Mouse (Mus musculus): ENCODE data around the gene Rrbp1. TPM values are rescaled to one million over a fixed set of nuclear protein-coding genes. Genes with fewer than 3 reads are reported as not detected.

Rrbp1 gene
- polyA plus RNA-seq, 1 experiment from 2014 or later, result 18.1 TPM

DNA sequence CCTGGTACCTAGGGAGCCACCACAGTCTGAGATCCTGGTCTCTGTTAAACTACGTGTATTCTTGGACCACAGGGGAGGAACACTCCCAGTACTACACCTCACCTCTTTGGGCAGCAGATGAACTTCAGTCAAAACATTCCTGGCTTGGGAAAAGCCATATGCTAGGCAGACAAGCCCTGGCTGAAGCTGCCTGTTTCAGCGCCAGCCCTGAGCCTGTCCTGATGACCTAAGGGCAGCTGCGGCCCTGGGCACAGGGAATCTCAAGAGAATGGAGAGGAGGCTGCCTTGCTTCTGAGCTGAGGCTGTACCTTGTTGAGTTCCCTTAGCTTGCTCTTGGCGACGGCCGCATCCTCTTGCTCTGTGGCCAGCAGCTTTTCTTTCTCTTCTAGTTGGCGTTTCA is 37.9 kb downstream of the Rrbp1 start:
- Histone ChIP-seq H3K4me3 (no peak overlapping the region), H3K27ac (replicated peaks) (no peak overlapping the region), H3K4me1 (no peaks in the 10 kb centered on the region), H3K4me2 (replicated peaks) (no peak overlapping the region), H3K9me3 (no peaks in the 10 kb centered on the region), H3K9ac (replicated peaks) (no peak overlapping the region), H3K36me3 (no peaks in the 10 kb centered on the region; the same call in 1 of the 2 replicates), H3K27me3 (no peaks in the 10 kb centered on the region)
- no peak for ATAC-seq (replicated peaks)
- WGBS, result 96% methylated on average over 7 of the region's 7 CpGs

DNA sequence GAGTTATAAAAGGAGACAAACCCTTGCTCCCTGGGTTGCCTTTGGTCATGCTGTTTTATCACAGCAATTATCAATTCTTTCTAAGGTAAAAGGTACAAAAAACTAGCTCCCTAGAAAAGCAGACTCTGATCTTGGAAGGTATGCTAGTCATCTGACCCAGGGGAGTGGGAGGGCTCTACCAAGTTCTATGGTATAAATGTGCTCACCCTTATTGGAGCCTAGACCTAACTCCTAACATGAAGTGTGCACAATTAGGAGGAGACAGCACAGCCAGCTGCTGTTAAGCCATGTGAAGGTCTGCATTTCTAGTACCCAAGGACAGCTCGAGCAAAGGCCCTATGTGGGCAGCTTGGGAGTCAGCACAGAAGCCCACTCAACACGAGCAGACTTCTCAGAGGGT is 39.2 kb downstream of the Rrbp1 start:
- H3K4me3 ChIP-seq, result no peak overlapping the region
- no peaks in the 10 kb centered on the region for H3K9me3 ChIP-seq
- 75% methylated on average over 2 of the region's 2 CpGs for WGBS
- peaks cover 2% of the 10 kb centered on the region; the same call in 1 of the 2 replicates for H3K36me3 ChIP-seq
- H3K27me3 ChIP-seq, result no peaks in the 10 kb centered on the region
- H3K27ac ChIP-seq (replicated peaks), result no peak overlapping the region
- ATAC-seq (replicated peaks), result no peak
- no peak overlapping the region for H3K4me2 ChIP-seq (replicated peaks)
- no peaks in the 10 kb centered on the region for H3K4me1 ChIP-seq
- H3K9ac ChIP-seq (replicated peaks), result no peak overlapping the region

DNA sequence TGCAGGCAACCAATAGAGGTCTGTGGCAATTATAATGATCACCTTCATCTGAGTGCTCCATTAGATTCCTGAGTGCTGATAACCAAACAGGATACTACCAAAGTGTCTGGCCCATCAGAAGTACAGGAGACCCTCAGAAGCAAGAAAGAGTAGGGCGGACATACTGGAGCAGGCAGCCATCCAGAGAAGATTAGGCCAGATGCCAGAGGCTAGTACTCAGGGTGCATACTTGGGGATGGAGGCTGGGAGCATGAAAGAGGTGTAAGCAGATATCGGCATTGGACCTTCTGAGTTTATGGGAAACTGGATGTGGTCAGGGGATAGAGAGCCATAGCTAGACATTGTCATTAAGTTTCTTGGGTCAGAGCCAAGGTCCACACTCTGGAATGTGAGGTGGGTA is 40.2 kb downstream of the Rrbp1 start:
- no peak overlapping the region for H3K9ac ChIP-seq (replicated peaks)

DNA sequence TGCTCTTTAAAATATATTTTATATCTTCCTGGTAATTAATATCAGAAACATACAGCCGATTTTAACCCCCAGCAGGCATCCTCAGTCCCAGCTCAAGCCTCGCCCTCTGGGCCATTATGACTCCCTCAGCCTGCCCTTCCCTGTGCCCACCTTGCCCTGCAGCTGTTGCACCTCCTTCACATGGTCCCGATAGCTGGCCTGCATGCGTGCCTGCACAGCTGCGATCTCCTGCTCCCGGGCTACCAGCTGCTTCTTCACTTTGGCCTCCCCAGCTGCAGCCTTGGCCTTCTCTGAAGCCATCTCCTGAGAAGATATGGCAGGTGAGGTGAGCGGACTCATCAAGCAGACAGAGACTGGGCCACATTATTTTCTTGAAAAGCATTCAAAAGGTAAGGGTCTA is 41.8 kb downstream of the Rrbp1 start:
- H3K9me3 ChIP-seq, result no peaks in the 10 kb centered on the region
- 92% methylated on average over 7 of the region's 7 CpGs for WGBS

More for the DNA sequence above, 40.2 kb downstream of the Rrbp1 start:
- H3K27me3 ChIP-seq, result no peaks in the 10 kb centered on the region
- H3K4me3 ChIP-seq, result no peak overlapping the region
- peaks cover 7% of the 10 kb centered on the region; the same call in 1 of the 2 replicates for H3K36me3 ChIP-seq
- ATAC-seq (replicated peaks), result no peak
- H3K4me2 ChIP-seq (replicated peaks), result no peak overlapping the region
- no peak overlapping the region for H3K27ac ChIP-seq (replicated peaks)
- 90% methylated on average over 2 of the region's 2 CpGs for WGBS
- H3K9me3 ChIP-seq, result no peaks in the 10 kb centered on the region
- H3K4me1 ChIP-seq, result no peaks in the 10 kb centered on the region

GRCm38 (mm10) chr2:143963318-143963717 is 47.7 kb downstream of the Rrbp1 start:
- no peak for ATAC-seq (replicated peaks)
- Histone ChIP-seq H3K27me3 (no peaks in the 10 kb centered on the region), H3K4me1 (no peaks in the 10 kb centered on the region), H3K4me3 (no peak overlapping the region), H3K9ac (replicated peaks) (no peak overlapping the region), H3K36me3 (peaks cover 18% of the 10 kb centered on the region; the same call in 1 of the 2 replicates), H3K27ac (replicated peaks) (no peak overlapping the region), H3K9me3 (no peaks in the 10 kb centered on the region; the same call in 1 of the 2 replicates), H3K4me2 (replicated peaks) (no peak overlapping the region)
- 100% methylated on average over 1 of the region's 1 CpGs for WGBS

More for the DNA sequence above, 41.8 kb downstream of the Rrbp1 start:
- Histone ChIP-seq H3K4me3 (no peak overlapping the region), H3K9ac (replicated peaks) (no peak overlapping the region), H3K27ac (replicated peaks) (no peak overlapping the region), H3K36me3 (peaks cover 7% of the 10 kb centered on the region; the same call in 1 of the 2 replicates), H3K4me1 (no peaks in the 10 kb centered on the region), H3K4me2 (replicated peaks) (no peak overlapping the region), H3K27me3 (no peaks in the 10 kb centered on the region)
- no peak for ATAC-seq (replicated peaks)

DNA sequence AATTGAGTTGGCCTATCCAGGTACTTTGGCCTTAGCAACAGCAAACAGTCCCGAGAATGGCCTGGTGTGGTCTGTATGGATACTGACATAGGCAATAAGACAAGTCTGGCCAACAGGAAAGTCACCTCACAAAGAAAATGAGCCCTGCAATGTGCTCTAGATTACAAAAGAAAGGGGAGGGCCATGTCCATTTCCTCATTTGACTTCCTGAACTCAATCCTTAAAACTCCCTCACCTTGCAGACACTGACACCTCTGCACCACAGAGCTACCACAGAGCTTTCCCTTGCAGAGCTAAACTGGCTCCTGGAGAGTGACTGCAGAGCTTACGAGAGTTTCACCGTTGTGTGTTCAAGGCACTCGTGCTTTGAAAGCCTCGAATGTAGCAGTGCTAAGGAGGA is 48.9 kb downstream of the Rrbp1 start:
- H3K9ac ChIP-seq (replicated peaks), result no peak overlapping the region
- ATAC-seq (replicated peaks), result no peak
- H3K4me2 ChIP-seq (replicated peaks), result no peak overlapping the region
- no peaks in the 10 kb centered on the region; the same call in 1 of the 2 replicates for H3K9me3 ChIP-seq
- no peak overlapping the region for H3K4me3 ChIP-seq
- H3K36me3 ChIP-seq, result peaks cover 29% of the 10 kb centered on the region; the same call in 1 of the 2 replicates
- no peaks in the 10 kb centered on the region for H3K4me1 ChIP-seq
- 96% methylated on average over 5 of the region's 5 CpGs for WGBS
- H3K27ac ChIP-seq (replicated peaks), result no peak overlapping the region
- no peaks in the 10 kb centered on the region for H3K27me3 ChIP-seq

DNA sequence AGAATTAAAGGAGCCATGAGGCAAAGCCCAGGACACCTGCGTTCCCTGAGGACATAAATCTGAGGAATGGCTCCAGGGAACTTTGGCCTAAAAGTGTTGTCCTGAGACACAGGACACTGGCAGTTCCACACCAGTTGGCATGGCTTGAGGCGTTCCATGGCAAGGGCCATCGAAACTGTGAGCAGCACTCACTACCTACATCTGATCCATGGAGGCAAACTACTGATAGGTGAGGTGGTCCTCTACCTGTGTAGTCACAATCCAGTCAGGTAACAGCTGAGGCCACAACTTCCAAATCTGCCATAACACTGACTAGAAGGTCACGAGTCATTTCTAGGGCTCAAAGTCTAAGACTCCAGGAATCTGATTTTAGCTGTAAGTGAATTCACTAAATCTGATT is 55.3 kb downstream of the Rrbp1 start:
- peaks cover 61% of the 10 kb centered on the region for H3K36me3 ChIP-seq
- no peak overlapping the region for H3K4me3 ChIP-seq
- no peak overlapping the region for H3K4me2 ChIP-seq (replicated peaks)
- H3K9me3 ChIP-seq, result no peaks in the 10 kb centered on the region; the same call in 1 of the 2 replicates
- no peaks in the 10 kb centered on the region for H3K4me1 ChIP-seq
- 97% methylated on average over 4 of the region's 4 CpGs for WGBS
- H3K27ac ChIP-seq (replicated peaks), result no peak overlapping the region
- ATAC-seq (replicated peaks), result no peak
- no peak overlapping the region for H3K9ac ChIP-seq (replicated peaks)
- H3K27me3 ChIP-seq, result no peaks in the 10 kb centered on the region

- Histone ChIP-seq H3K4me2 (replicated peaks) (no peak overlapping the region), H3K9me3 (no peaks in the 10 kb centered on the region; the same call in 1 of the 2 replicates), H3K9ac (replicated peaks) (no peak overlapping the region), H3K27me3 (no peaks in the 10 kb centered on the region), H3K36me3 (peaks cover 61% of the 10 kb centered on the region), H3K4me3 (no peak overlapping the region), H3K4me1 (no peaks in the 10 kb centered on the region), H3K27ac (replicated peaks) (no peak overlapping the region)
- ATAC-seq (replicated peaks), result no peak
- 91% methylated on average over 4 of the region's 4 CpGs for WGBS
Measured at GRCm38 (mm10) chr2:143955004-143955403, 56.1 kb downstream of the Rrbp1 start.

DNA sequence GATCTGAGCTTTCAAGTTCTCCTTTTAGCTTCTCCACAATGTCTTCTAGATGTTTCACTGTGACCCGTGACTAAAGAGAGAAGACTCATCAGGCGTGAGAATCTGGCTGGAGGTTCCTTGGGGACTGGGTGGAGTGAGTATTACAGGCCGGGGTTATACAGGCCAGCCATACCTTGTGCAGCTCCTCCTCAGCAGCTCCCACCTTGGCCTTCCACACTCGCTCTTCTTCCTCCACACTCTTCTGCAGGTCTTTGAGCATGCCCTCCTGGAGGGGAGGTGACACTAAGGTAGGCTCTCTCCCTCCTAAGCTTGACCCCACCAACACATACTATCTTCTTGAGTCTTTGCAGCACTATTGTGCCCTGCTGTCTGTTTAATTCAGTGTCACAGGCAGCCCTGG is 57.1 kb downstream of the Rrbp1 start:
- Histone ChIP-seq H3K4me1 (no peaks in the 10 kb centered on the region), H3K36me3 (peaks cover 64% of the 10 kb centered on the region), H3K4me2 (replicated peaks) (no peak overlapping the region), H3K9me3 (no peaks in the 10 kb centered on the region; the same call in 1 of the 2 replicates), H3K27ac (replicated peaks) (no peak overlapping the region), H3K9ac (replicated peaks) (no peak overlapping the region), H3K27me3 (no peaks in the 10 kb centered on the region), H3K4me3 (no peak overlapping the region)
- ATAC-seq (replicated peaks), result no peak
- WGBS, result 92% methylated on average over 4 of the region's 4 CpGs

DNA sequence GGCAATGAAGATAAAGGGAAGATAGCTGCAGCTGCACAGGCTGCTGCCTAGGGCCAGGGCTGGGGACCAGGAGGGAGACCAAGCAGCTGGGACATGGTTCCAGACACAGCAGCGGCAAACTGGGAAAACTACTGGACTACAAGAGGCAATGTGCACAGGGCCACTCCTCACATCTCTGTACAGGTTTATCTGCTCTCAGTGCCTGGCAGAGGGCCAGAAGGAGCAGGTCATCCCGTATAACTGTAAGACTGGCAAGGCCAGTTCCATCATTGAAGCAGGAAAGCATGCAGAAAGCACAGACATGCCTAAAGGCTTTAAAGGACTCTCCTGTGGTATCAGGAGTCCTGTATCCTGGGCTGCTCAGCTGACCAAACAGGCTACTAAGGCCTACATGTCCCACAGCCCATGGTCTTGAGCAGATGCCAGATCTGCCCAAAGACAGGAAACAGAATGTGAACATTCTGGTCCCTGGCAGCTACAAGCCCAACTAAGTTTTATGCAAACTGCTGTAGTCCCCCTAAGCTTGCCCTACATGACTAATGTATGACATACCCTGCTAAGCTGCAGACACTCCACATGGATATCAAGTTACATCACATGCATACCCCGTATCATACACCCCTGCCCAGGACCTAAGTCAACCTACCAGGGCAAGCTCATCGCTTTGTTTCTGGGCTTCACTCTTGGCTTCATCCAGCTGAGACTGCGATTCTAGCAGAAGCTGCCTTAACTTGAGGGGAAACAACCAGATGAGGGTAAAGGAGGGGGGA is 59.3 kb downstream of the Rrbp1 start:
- no peak overlapping the region for H3K27ac ChIP-seq (replicated peaks)
- H3K27me3 ChIP-seq, result no peaks in the 10 kb centered on the region
- H3K36me3 ChIP-seq, result peaks cover 65% of the 10 kb centered on the region
- ATAC-seq (replicated peaks), result no peak
- H3K4me1 ChIP-seq, result no peaks in the 10 kb centered on the region
- H3K9me3 ChIP-seq, result no peaks in the 10 kb centered on the region
- no peak overlapping the region for H3K9ac ChIP-seq (replicated peaks)
- H3K4me2 ChIP-seq (replicated peaks), result no peak overlapping the region
- WGBS, result 88% methylated on average over 5 of the region's 5 CpGs
- no peak overlapping the region for H3K4me3 ChIP-seq

GRCm38 (mm10) chr2:143951028-143951420 is 60.0 kb downstream of the Rrbp1 start:
- no peaks in the 10 kb centered on the region for H3K27me3 ChIP-seq
- H3K9me3 ChIP-seq, result no peaks in the 10 kb centered on the region
- 88% methylated on average over 1 of the region's 1 CpGs for WGBS
- no peak overlapping the region for H3K9ac ChIP-seq (replicated peaks)
- no peaks in the 10 kb centered on the region for H3K4me1 ChIP-seq
- no peak overlapping the region for H3K4me2 ChIP-seq (replicated peaks)
- H3K36me3 ChIP-seq, result peaks cover 63% of the 10 kb centered on the region
- no peak overlapping the region for H3K27ac ChIP-seq (replicated peaks)
- no peak for ATAC-seq (replicated peaks)
- no peak overlapping the region for H3K4me3 ChIP-seq

DNA sequence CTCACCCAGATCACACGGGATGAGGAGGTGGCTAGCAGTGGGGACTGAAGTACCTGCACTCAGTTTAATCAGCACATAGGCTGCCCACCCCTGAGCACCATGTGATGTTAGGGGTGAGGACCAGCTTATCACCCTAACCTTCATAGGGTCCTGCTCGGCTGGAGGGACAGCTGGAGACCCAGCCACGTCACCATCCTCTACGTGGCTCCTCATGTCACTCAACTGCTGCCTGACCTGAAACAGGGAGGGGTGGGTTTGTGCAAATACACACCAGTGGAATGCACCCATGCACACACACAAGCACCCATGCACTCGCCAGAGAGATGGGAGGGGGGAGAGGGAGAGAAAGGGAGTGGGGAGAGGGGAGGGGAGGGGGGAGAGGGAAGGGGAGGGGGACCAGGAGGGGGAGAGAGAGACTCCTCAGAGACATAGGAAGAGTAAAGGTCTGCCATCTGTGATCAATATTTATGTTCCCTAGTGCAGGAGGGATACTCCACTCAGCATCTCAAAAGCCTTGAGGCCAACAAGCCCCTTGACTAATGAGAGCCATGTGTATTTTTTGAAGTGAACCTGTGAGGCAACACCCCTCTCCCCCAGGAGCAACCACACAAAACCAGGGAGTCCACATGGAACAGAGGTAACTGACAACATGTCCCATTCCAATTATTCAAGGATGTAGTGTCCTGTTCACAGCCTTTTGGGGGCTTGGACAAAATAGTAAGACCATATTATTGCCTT is 60.6 kb downstream of the Rrbp1 start:
- ATAC-seq (replicated peaks), result no peak
- H3K4me3 ChIP-seq, result no peak overlapping the region
- H3K27ac ChIP-seq (replicated peaks), result no peak overlapping the region
- H3K4me2 ChIP-seq (replicated peaks), result no peak overlapping the region
- no peaks in the 10 kb centered on the region for H3K4me1 ChIP-seq
- H3K9ac ChIP-seq (replicated peaks), result no peak overlapping the region
- H3K9me3 ChIP-seq, result no peaks in the 10 kb centered on the region
- H3K36me3 ChIP-seq, result peaks cover 62% of the 10 kb centered on the region
- WGBS, result 94% methylated on average over 5 of the region's 5 CpGs
- no peaks in the 10 kb centered on the region for H3K27me3 ChIP-seq

Measured in forebrain, embryonic 15.5 days (tissue).